Mouse (Mus musculus) CH12.LX (cell line): ENCODE results near the gene Ptma.

Experiments used
- CTCF ChIP-seq, 2 experiments: IDR thresholded peaks in 1 of 2; conservative IDR thresholded peaks in 1 of 2; 2 replicates each; pipeline ENCODE4 v1.5.1; 2011 to 2012; ENCODE audit warnings: low read depth in 2 of 2, low read length in 2 of 2, improper control_type of control experiment in 1 of 2, inconsistent platforms in 1 of 2, mild to moderate bottlenecking in 1 of 2, moderate library complexity in 1 of 2
- EP300 ChIP-seq: IDR thresholded peaks from 2 replicates; pipeline ENCODE4 v1.6.1; 2011; ENCODE audit warnings: low read length, improper control_type of control experiment
- HCFC1 ChIP-seq: IDR thresholded peaks from 2 replicates; pipeline ENCODE4 v1.6.1; 2012; ENCODE audit warnings: low read depth, mild to moderate bottlenecking, inconsistent platforms, low read length, improper control_type of control experiment
- MAX ChIP-seq: IDR thresholded peaks from 2 replicates; pipeline ENCODE4 v1.6.1; 2011; ENCODE audit warnings: low read length, improper control_type of control experiment
- RCOR1 ChIP-seq: conservative IDR thresholded peaks from 2 replicates; pipeline ENCODE4 v1.6.1; 2012; ENCODE audit warnings: low read depth, mild to moderate bottlenecking, inconsistent platforms, low read length, improper control_type of control experiment
- USF1 ChIP-seq: IDR thresholded peaks from 2 replicates; pipeline ENCODE4 v1.6.1; 2014; ENCODE audit warnings: low read depth, mild to moderate bottlenecking, inconsistent platforms, low read length, improper control_type of control experiment
- ZC3H11A ChIP-seq: IDR thresholded peaks from 2 replicates; pipeline ENCODE4 v1.6.1; 2012; ENCODE audit warnings: low read depth, mild to moderate bottlenecking, inconsistent platforms, low read length, improper control_type of control experiment
- ZNF384 ChIP-seq: IDR thresholded peaks from 2 replicates; pipeline ENCODE4 v1.6.1; 2012; ENCODE audit warnings: low read depth, low read length, improper control_type of control experiment, inconsistent platforms

DNA sequence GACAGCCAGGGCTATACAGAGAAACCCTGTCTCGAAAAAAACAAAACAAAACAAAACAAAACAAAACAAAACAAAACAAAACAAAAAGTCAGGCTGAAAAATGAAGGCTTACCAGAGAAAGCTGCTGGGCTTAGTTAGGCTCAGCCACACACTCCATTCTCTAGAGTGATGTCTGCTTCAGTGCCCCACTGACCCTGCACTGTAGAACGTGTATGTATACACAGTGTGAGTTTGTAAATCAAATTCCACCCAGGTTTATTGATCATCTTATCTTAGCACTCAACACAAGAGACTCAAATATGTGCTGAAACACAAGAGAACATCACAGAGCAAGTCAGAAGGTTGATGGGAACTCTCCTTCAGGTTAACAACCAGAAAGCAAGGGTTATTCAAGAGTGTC lies 41.9 kb downstream of the Ptma start:
- TF ChIP-seq CTCF (conservative IDR thresholded peaks at IDR 0.05 in 1 of 2, IDR thresholded peaks at IDR 0.05 in 1 of 2; ENCODE audit: low read depth in 2 of 2, low read length in 2 of 2) (no peak), MAX (no peak), ZC3H11A (no peak), EP300 (no peak), USF1 (no peak), ZNF384 (no peak), RCOR1 (no peak), HCFC1 (no peak)
